Mouse (Mus musculus): ENCODE data around the gene Mrpl37.

- TF ChIP-seq CTCF (conservative IDR thresholded peaks at IDR 0.05 in 1 of 2, IDR thresholded peaks at IDR 0.05 in 1 of 2; ENCODE audit: low read depth in 2 of 2, low read length in 2 of 2) (no peak), EP300 (IDR thresholded peaks at IDR 0.05; ENCODE audit: low read length) (no peak), ZNF384 (IDR thresholded peaks at IDR 0.05; ENCODE audit: low read depth, low read length) (no peak)
Observed at GRCm38 (mm10) chr4:107097871-107098270, 31.2 kb upstream of the Mrpl37 start.

Data from CH12.LX (cell line).